Mouse (Mus musculus) heart, adult 2 months (tissue): ENCODE measurements around the gene Fbh1. TPM values are rescaled to one million over a fixed set of nuclear protein-coding genes. Genes with fewer than 3 reads are reported as not detected.

ENCODE experiments used
- DNase-seq, 2 experiments: peaks; one replicate each; pipeline ENCODE4 v3.0.0; 2021
- H3K27ac ChIP-seq: fragments of 200-600 bp; 2 replicates; pipeline ENCODE4 v1.8.1; 2022
- H3K27me3 ChIP-seq: fragments of 200-500 bp; 2 replicates; pipeline ENCODE4 v1.6.1; 2012; ENCODE audit warnings: mild to moderate bottlenecking, low read length, inconsistent platforms, mixed read lengths; ENCODE audit not compliant: control insufficient read depth, insufficient read depth
- H3K36me3 ChIP-seq: fragments of 200-500 bp; 2 replicates; pipeline ENCODE4 v1.6.1; 2012; ENCODE audit warnings: low read length, inconsistent platforms; ENCODE audit not compliant: control insufficient read depth, insufficient read depth
- H3K4me1 ChIP-seq: fragments of 200-500 bp; 2 replicates; pipeline ENCODE4 v1.6.1; 2011; ENCODE audit warnings: low read length; ENCODE audit not compliant: control insufficient read depth, insufficient read depth
- H3K4me3 ChIP-seq: fragments of 200-600 bp; 2 replicates; pipeline ENCODE4 v1.8.1; 2022
- H3K79me2 ChIP-seq: fragments of 200-500 bp; replicated peaks from 2 replicates; pipeline ENCODE4 v1.6.1; 2012; ENCODE audit warnings: mild to moderate bottlenecking, inconsistent platforms, low read length, moderate library complexity, mixed read lengths; ENCODE audit not compliant: control insufficient read depth, insufficient read depth
- H3K9ac ChIP-seq: fragments of 200-500 bp; 2 replicates; pipeline ENCODE4 v1.6.1; 2012; ENCODE audit warnings: low read depth, mild to moderate bottlenecking, control low read depth, inconsistent platforms, low read length, mixed read lengths
- CTCF ChIP-seq: fragments of 200-600 bp; IDR thresholded peaks from 2 replicates; pipeline ENCODE4 v1.8.1; 2022; ENCODE audit warnings: antibody characterized with exemption, mild to moderate bottlenecking, moderate library complexity
- EP300 ChIP-seq: fragments of 200-500 bp; IDR thresholded peaks from 2 replicates; pipeline ENCODE4 v1.6.1; 2011; ENCODE audit warnings: low read depth, low read length, control low read depth; ENCODE audit not compliant: insufficient read depth
- POLR2A ChIP-seq: fragments of 200-500 bp; IDR thresholded peaks from 2 replicates; pipeline ENCODE4 v1.6.1; 2011; ENCODE audit warnings: mild to moderate bottlenecking, low read depth, low read length, control low read depth; ENCODE audit not compliant: insufficient read depth
- WGBS: fragments of 180-500 bp; shearing (Covaris S2); methylation state at CpG from one replicate; pipeline ENCODE4 v1.1.7; 2018; 5-methylcytosine and 5-hydroxymethylcytosine counted together
- intact Hi-C: fragments of 180-260 bp; cut with DNase I; formaldehyde crosslinking; loops from one replicate; pipeline ENCODE4 v1.15.1; 2025
- polyA plus RNA-seq: library from polyadenylated mRNA; depleted of rRNA; stranded (reverse); fragments of >200 nt; gene quantifications from 2 replicates; pipeline ENCODE4 v1.2.3, GENCODE M21; 2012
- total RNA-seq, 2 experiments: library from RNA; stranded (reverse); gene quantifications; 2 replicates each; pipeline ENCODE4 v1.2.3; 2021

Fbh1 gene
- total and polyA plus RNA-seq, 3 experiments, result 42.3 to 70.4 (median 68.0) TPM

DNA sequence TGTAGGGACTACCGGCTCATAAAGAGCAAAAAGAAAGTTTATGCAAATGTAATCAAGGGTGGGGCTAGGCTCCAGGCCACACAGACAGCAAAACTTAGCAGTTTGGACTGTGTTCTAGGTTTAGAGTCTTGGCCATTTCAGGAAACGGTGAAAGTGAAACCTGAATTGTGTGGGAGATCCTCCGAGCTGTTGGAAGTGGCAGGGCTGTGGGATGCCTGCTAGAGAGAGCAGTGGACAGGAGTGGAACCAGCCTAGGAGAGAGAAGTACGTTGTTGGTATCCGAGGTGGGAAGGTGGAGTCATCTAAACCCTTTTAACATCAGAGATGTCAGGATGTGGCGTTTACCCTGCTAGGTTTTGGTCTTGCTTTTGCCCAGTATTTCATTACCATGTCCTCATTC lies 41.5 kb downstream of the Fbh1 start:
- no peak overlapping the region for H3K27ac ChIP-seq
- TF ChIP-seq CTCF, result no peak
- no peak for TF ChIP-seq EP300
- no peak for TF ChIP-seq POLR2A
- no peak overlapping the region for H3K9ac ChIP-seq

DNA sequence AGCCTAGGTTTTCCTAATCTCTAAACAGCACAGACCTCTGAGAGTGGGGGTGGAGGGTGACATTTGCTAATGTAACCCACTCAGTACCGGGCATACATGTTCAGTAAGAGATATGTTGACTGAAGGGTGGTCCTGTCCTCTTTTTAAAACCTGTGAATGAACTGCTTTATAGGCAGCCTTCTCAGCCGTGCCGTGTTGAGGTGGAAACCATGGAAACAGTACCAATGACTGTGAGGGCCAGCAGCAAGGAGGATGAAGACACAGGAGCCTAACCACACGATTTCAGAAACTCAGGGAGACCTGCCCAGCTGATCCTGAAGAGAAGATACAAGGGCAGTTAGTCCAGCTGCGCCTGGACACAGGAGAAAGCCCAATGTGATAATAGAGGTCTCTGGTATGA lies 44.4 kb downstream of the Fbh1 start:
- no peak for DNase-seq
- Histone ChIP-seq H3K27me3 (no peaks in the 10 kb centered on the region), H3K4me1 (no peaks in the 10 kb centered on the region), H3K36me3 (peaks cover 4% of the 10 kb centered on the region), H3K9ac (no peak overlapping the region), H3K79me2 (no peaks in the 10 kb centered on the region), H3K4me3 (no peak overlapping the region), H3K27ac (no peak overlapping the region)
- intact Hi-C loops, result no loop called here
- TF ChIP-seq POLR2A (no peak), EP300 (no peak), CTCF (no peak)
- WGBS, result 68% methylated on average over 5 of the region's 5 CpGs

More for the DNA sequence above, 41.5 kb downstream of the Fbh1 start:
- 76% methylated on average over 6 of the region's 6 CpGs for WGBS
- peaks cover 2% of the 10 kb centered on the region; the same call in 1 of the 2 replicates for H3K36me3 ChIP-seq
- no peaks in the 10 kb centered on the region for H3K4me1 ChIP-seq
- intact Hi-C loops, result no loop called here
- H3K27me3 ChIP-seq, result no peaks in the 10 kb centered on the region
- no peak for DNase-seq
- H3K4me3 ChIP-seq, result no peak overlapping the region
- no peaks in the 10 kb centered on the region for H3K79me2 ChIP-seq

DNA sequence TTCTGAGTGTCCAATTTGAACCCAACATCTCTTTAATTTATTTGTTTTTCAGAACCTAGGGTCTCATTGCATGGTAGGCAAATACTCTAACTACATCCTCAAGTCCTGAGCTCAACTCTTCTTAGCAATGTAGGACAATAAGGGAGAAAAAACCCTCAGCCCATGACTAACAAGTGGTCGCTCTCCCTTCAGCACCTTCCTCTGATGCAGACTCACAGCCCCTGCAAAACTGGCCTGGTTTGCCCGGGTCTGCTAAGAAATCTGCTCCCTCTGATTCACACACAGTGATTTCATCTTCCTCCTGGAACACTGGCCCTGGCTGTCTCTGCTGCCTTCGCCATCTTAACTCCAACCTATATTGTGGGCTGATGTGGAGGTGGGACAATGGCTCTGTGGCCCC lies 48.3 kb downstream of the Fbh1 start:
- no peak overlapping the region for H3K9ac ChIP-seq
- no peaks in the 10 kb centered on the region for H3K4me1 ChIP-seq
- 67% methylated on average over 3 of the region's 3 CpGs for WGBS
- H3K4me3 ChIP-seq, result no peak overlapping the region
- no peaks in the 10 kb centered on the region for H3K79me2 ChIP-seq
- H3K36me3 ChIP-seq, result peaks cover 5% of the 10 kb centered on the region
- no peaks in the 10 kb centered on the region for H3K27me3 ChIP-seq
- intact Hi-C loops, result no loop called here
- H3K27ac ChIP-seq, result no peak overlapping the region
- no peak for DNase-seq
- TF ChIP-seq EP300 (no peak), POLR2A (no peak), CTCF (no peak)

DNA sequence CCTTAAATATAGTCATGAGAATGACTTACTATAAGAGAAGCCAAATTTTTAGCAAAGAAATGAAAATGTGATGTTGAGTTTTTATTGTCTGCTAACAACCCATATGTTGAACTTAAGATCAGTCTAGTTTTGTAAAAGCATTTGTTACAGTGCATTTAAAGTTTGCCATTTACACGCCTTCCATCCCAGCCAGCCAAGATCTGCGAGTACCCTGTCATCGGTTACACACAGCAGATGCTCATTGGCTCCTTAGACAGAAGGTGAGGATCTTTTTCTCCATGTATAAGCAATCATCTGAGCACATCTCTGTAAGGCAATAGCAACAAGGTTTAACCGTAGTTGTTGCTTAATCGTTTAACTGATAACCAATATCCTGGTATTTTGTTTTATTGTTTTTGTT lies 49.8 kb downstream of the Fbh1 start:
- H3K27me3 ChIP-seq, result no peaks in the 10 kb centered on the region
- no peak for DNase-seq
- TF ChIP-seq EP300 (no peak), CTCF (no peak), POLR2A (no peak)
- H3K79me2 ChIP-seq, result no peaks in the 10 kb centered on the region
- H3K9ac ChIP-seq, result no peak overlapping the region
- no peak overlapping the region for H3K4me3 ChIP-seq
- peaks cover 6% of the 10 kb centered on the region for H3K36me3 ChIP-seq
- intact Hi-C loops, result no loop called here
- no peak overlapping the region for H3K27ac ChIP-seq
- WGBS, result 92% methylated on average over 5 of the region's 5 CpGs
- no peaks in the 10 kb centered on the region for H3K4me1 ChIP-seq

DNA sequence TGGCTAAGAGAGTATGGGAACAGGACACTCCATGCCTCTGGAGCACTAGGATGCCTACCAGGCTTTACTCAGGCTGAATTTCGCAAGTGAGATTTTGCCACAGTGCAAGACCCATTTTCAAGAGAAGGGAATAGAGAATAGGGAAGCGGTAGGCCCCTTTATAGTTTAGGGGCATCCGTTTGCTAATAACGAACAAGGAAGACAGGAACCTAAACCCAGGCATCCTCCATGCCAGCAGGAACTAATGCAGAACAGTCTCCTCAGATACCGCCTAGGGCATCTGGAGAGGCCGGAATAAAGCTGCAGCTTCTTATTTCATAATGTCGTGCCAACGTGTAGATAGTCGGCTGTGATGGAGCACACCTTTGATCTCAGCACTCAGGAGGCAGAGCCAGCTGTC lies 54.8 kb downstream of the Fbh1 start:
- TF ChIP-seq EP300 (no peak), CTCF (no peak), POLR2A (no peak)
- H3K9ac ChIP-seq, result no peak overlapping the region
- intact Hi-C loops, result no loop called here
- no peaks in the 10 kb centered on the region for H3K79me2 ChIP-seq
- DNase-seq, result no peak
- no peak overlapping the region for H3K27ac ChIP-seq
- no peak overlapping the region for H3K4me3 ChIP-seq
- WGBS, result 85% methylated on average over 9 of the region's 9 CpGs
- H3K36me3 ChIP-seq, result peaks cover 16% of the 10 kb centered on the region
- H3K4me1 ChIP-seq, result no peaks in the 10 kb centered on the region
- H3K27me3 ChIP-seq, result no peaks in the 10 kb centered on the region

DNA sequence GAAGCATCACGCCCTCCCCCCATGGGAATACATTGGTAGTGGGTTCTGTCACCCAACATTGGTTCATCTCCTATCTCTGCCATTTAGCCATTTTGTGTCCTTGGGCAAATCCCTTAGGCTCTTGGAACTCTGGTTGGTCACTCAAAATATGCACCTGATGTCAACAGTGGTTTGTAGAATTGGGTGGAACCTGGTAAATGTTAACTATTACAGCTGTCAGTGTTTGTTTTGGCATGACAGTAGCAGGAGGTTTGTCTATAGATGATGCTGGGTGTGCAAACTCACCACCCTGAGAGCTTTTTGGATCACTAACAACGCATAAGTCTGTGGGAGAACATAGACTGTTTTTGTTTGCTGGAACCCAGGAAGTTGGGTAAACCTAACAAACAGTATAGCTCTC lies 58.8 kb downstream of the Fbh1 start:
- WGBS, result 88% methylated on average over 2 of the region's 2 CpGs
- TF ChIP-seq POLR2A, result no peak
- no peak for TF ChIP-seq CTCF
- TF ChIP-seq EP300, result no peak
- peaks cover 7% of the 10 kb centered on the region for H3K4me1 ChIP-seq
- H3K4me3 ChIP-seq, result no peak overlapping the region
- intact Hi-C loops, result loop anchor here (5.0 kb wide), 1 partner anchor 44 kb away; no protein-coding TSS in a partner anchor
- H3K9ac ChIP-seq, result no peak overlapping the region
- no peak overlapping the region for H3K27ac ChIP-seq
- DNase-seq, result no peak
- peaks cover 16% of the 10 kb centered on the region for H3K36me3 ChIP-seq
- H3K79me2 ChIP-seq, result peaks cover 3% of the 10 kb centered on the region; the same call in 1 of the 2 replicates
- no peaks in the 10 kb centered on the region for H3K27me3 ChIP-seq
